Mouse (Mus musculus) adrenal gland, postnatal 25 days (tissue): ENCODE data around the gene 1700001O22Rik. TPM values are rescaled to one million over a fixed set of nuclear protein-coding genes. Genes with fewer than 3 reads are reported as not detected.
A peak's percentile ranks its signal among the peaks of the same experiment; 100 is the strongest.

Experiments
- DNase-seq: peaks from one replicate; pipeline ENCODE4 v3.0.0; 2021; ENCODE audit warnings: mixed read lengths
- total RNA-seq: library from RNA; stranded (reverse); gene quantifications from 2 replicates; pipeline ENCODE4 v1.2.3, GENCODE M21; 2021

The 1700001O22Rik gene
- total RNA-seq, 1 experiment from 2014 or later: 5.0 TPM

- DNase-seq: no peak
These were observed 12.9 kb upstream of the 1700001O22Rik start for GRCm38 (mm10) chr2:30816383-30816782.

DNA sequence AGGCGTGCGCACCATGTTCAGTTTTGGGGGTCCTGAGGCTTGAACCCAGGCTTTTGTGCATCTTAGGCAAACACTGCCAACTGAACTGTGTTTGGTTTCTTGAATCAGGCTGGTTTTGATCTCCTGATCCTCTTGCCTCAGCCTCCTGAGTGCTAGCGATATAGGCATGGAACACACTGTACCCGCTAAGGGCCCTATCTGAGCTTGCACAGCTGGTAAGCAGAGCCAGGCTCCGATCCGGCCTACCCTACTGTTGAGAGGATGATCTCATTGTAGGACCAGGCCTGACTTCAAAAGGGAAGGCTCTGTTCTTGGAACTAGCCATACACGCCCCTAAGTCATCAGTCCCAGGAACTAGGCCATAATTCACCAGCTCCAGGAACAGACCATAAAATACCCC lies 7.1 kb upstream of the 1700001O22Rik start:
- no peak for DNase-seq

DNA sequence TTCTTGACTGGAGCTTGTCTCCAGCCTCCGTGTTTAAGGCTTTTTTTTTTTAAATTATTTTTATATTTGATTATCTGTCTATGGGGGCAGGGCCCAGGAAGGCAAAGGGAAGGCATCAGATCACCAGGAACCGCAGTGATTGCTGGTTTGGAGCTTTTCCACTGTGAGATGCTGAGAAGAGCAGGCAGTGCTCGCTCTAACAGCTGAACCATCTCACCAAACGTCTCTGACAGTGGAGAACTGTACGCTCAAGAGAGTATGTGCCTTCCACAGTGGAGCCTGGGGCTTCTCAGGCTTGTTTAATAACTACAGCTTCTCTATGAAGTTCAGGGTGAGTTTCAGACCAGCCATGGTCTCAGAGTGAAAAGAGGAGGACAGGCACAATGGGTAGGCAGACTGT lies 6.0 kb upstream of the 1700001O22Rik start:
- no peak for DNase-seq

DNA sequence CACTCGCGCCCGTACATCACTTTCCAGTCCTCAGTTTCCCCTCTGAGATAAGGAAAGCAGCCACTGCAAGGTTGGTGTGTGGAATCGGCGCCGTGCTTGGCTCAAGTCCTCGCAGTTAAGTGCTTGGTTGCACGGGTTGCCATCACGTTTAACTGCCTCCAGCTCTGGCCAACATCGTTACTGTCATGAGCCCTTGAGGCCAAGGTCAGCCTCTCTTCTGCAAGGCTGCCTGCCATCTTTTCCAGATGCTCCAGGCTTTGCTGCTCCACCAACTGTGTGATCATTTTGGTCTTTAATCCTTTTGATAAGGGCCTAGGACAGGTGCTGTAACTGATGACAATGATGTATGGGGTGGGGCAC lies 4.8 kb upstream of the 1700001O22Rik start:
- DNase-seq: peak; percentile 37

DNA sequence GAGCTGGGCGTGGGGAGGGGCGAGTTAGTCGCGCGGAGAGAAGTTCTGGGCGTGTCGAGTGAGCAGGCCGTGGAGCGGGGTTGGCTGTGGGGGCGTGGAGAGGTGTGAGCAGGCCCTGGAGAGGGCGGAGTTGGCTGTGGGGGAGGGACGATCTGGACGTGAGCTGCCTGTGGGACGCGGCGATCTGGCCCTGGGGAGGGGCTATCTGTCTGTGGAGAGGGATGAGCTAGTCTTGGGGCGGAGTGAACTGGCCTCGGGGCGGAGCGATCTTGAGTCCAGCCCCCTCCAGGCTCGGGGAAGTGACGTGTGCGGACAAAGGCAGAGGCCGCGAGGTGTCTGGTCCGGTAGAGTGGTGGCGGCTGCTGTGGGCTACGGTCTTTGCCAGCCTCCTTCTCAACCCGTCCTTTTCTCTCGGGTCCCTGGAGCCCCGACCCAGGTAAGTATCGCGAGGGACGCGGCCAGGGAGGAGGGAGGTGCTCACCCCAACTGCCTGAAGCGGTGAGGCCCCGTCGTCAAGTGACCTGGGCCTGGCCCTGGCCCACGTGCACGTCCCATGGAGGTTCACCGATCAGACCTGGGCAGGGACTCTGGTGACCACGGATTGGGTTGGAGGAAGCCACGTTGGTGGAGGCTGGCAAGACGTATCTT lies 4.3 kb upstream of the 1700001O22Rik start, which contains the start of gene Ntmt1:
Gene Ntmt1 (plus strand): TSS at position 179 of the 648 bp plus-strand sequence.
- peak; percentile 99 for DNase-seq

- no peak for DNase-seq
These were observed 3.7 kb upstream of the 1700001O22Rik start for GRCm38 (mm10) chr2:30807147-30807647.

- no peak for DNase-seq
These were observed 2.5 kb upstream of the 1700001O22Rik start for GRCm38 (mm10) chr2:30805983-30806382.

GRCm38 (mm10) chr2:30801067-30801852 lies 2.2 kb downstream of the 1700001O22Rik start:
- DNase-seq: peak; percentile 44

DNA sequence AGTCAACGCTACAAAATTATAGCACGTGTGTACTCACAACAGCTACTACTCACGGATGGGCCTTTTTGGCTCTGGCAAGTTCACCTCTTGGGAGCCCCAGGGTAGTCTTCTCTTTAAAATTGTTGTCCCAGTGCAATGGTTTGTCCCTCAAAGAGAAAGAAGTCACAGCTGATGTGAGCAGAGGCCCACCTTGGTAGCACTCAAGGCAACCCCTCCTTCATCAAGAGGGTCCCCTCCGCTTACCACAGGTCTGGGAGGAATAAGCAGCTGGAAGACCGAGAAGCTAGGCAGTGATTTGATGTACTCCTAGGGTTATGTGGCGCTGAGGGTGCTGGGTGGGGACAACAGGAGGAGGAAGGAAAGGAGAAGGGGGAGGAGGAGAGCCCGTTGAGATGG lies 2.8 kb downstream of the 1700001O22Rik start:
- no peak for DNase-seq

- no peak for DNase-seq
These were observed 4.0 kb downstream of the 1700001O22Rik start for GRCm38 (mm10) chr2:30799456-30799855.

DNA sequence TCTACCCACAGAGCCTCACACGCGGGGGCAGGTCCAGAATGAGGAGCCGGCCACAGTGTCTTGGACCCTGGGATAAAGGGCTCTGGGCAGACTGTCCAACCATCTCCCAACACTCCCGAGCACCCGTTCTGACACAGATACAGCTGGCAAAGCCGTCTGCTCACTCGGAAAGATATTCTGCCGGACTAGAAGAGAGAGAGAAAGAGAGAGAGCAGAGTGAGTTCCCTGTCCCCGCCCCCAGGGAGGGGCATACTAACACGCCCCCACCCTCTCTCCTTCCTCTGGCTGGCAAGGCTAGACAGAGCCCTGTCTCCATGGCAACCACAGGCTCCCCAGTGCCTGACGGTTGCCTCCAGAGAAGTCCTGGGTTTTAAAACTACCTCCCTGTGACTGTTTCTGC lies 7.1 kb downstream of the 1700001O22Rik start:
- peak; percentile 82 for DNase-seq

DNA sequence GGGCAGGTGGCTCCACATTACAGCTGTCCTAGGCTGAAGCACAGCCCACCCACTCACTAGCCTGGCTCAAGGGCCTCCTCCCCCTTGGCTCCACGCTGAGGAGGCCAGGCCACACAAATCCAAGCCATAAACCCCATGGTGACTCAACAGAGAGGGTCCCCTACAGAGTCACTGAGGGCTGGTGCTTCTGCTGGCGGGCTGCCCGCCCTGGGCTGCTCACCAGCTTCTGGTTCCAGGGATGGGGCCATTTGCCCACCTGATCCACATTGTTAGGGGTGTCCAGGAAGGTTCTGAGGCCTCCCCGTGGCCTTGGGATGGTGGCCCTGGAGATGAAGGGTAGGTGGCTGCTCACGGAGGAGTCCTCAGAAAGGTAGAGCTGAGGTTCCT lies 7.6 kb downstream of the 1700001O22Rik start:
- DNase-seq: no peak

DNA sequence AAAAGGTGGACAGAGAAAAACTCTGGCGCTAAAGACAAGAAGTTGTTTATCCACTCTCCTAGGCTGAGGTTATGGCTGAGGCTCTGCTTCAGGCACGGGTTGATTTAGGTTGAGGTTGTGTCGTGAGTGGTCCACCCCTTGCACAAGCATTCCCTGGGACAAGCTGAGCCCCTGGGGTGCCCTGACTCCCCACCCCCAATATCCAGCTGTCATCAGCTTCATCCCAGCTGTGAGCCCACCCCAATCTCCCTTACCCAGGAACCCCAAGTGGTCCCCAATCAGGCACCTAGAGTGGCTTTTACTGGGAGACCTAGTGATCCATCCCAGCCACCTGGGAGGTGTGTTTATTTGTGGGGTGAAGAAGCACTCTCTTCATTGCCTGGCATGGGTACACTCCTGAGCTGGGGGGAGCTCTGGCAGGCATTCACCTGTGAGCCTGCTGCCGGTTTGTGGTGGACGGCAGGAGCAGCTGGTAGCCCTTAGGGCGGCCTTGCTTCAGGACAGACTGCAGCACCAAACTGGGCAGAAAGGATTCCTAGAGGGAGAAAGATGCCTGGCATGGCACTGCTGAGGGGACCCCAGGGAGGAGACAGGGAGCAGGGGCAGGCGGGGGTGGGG lies 8.1 kb downstream of the 1700001O22Rik start:
- no peak for DNase-seq

DNA sequence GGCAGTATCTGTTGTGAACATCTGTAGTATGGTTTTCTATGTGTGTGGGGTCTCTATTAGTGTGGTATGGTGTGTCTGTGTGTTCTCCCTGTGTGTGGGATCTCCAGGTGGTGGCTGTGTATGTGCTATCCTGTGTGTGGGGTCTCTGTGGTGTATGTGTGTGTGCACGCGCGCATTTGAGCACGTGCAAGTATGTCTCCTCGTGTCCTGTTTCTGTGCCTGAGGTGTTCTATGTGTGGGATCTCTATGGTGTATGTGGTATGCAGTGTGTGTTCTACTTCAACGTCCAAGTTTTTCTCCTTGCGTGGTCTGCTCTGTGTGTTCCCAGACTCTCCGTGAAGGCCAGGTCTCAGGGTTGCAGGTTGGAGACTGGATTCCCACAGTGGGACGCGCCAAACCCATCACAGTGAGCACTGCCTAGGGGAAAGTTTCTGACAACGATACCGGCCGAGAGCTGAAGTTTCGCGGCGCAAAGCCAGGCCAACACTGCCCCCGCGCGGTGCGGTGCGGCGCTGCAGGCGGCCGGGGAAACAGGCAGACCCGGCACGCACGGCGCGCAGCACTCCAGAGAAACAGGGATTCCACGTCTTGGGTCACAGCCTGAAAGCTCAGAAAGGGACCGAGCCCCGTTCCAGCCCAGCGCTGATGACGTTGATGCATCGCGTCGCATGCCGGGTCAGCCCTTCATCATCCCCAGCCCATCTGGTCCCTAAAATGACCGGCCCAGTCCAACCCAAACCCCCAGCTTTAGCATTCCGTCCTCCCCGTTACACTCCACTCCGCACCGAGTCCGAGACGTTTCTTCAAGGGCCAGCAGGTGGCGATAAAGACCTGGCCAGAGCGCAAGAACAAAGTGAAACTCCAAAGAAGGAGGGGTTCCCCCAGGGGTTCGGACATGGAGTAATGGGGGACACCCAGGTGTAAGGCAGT lies 9.0 kb downstream of the 1700001O22Rik start:
- peak; percentile 95 for DNase-seq

GRCm38 (mm10) chr2:30792061-30792460 lies 11.4 kb downstream of the 1700001O22Rik start:
- no peak for DNase-seq

DNA sequence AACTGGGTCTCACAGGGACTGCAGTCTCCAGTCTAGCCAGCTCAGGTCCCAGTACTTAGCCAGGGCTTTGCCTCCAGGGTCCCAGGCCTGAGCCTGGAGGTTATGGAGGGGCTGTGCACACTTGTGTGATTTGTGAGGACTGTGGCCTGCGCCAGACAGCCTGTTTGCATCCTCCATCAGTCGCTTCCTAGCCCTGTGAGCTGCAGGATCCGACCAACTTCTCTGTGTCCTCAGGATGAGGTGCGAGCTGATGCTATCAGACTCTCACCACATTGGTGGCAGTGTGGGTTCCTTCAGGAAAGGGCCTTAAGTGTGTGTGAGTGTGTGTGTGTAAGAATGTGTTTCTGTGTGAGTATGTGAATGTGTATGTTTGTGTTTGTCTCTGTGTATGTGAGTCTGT lies 16.0 kb downstream of the 1700001O22Rik start:
- no peak for DNase-seq

GRCm38 (mm10) chr2:30784078-30784994 lies 19.1 kb downstream of the 1700001O22Rik start:
- peak; percentile 82 for DNase-seq

GRCm38 (mm10) chr2:30783346-30783745 lies 20.1 kb downstream of the 1700001O22Rik start:
- DNase-seq: peak; percentile 76

DNA sequence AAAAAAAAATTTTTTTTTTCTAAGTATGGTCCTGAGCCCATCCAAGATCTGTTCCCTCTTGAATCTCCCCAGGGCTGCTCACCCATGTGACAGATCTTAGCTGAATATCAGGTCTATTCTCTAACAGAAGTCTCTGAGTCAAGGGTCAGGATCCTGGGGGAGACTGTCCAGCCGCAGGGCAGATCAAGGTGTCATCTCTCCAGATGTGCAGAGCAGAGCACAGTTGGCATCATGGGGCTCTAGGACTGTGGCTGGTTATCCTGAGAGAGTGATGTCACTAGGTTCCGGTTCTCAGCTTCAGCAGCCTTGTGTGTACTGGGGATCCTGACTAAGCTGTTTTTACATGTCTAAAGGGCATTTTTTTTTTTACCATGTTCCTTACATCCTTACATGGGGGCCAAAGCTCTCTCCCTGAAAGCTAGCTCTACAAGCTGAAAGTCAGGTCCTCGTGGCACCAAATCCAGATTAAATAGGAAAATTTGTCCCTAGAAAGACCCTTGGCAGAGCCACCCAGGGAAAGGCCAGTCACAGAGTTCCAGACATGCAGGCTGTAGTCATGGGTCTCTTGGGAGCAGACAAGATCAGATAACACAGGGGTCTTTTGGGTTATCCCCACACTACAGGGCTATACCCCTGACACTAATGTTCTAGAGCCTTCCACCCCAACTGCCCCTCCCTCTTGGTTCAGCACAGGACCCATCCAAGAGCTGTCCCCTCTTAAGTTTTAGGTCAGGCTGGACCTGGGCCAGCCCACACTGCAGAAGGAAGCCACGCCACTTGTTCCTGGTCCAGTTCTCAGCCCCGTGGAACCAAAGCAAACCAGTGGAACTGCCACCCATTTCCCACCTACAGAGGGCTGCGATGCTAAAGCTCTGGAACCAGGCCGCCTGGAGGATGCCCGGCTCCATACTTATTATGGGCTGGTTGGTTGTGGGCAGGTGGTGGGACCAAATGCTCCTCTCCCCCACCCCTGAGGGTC lies 20.9 kb downstream of the 1700001O22Rik start:
- DNase-seq: no peak

GRCm38 (mm10) chr2:30779241-30779640 lies 24.2 kb downstream of the 1700001O22Rik start:
- DNase-seq: no peak
